Mouse (Mus musculus): ENCODE measurements around the gene Lrrc8d.

Lrrc8d gene

GRCm38 (mm10) chr5:105721267-105721666, 21.5 kb downstream of the Lrrc8d start:
- DNase-seq: no peak

DNA sequence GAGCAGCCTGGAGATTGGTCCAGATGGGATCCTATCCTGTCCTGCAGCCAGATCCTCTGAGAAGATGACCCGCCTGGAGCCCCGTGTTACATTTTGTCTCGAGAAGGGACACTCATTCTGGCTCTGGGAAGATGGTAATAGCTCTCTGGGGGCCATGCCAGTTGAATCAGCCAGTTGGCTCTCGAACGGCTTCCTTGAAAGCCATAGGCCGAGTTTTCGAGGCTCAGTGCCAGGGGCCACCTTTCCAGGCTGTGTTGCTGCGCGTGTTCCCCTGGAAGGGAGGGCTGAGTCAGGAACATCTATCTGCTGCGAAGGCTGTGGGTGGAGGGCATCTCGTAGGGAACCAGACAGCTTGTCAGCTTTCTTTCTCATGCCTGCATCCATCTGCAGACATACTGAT, 23.0 kb downstream of the Lrrc8d start:
- DNase-seq: no peak

GRCm38 (mm10) chr5:105730193-105730831, 30.5 kb downstream of the Lrrc8d start:
- no peak for DNase-seq

- no peak for DNase-seq
Measured at GRCm38 (mm10) chr5:105731173-105731626, 31.4 kb downstream of the Lrrc8d start.

DNA sequence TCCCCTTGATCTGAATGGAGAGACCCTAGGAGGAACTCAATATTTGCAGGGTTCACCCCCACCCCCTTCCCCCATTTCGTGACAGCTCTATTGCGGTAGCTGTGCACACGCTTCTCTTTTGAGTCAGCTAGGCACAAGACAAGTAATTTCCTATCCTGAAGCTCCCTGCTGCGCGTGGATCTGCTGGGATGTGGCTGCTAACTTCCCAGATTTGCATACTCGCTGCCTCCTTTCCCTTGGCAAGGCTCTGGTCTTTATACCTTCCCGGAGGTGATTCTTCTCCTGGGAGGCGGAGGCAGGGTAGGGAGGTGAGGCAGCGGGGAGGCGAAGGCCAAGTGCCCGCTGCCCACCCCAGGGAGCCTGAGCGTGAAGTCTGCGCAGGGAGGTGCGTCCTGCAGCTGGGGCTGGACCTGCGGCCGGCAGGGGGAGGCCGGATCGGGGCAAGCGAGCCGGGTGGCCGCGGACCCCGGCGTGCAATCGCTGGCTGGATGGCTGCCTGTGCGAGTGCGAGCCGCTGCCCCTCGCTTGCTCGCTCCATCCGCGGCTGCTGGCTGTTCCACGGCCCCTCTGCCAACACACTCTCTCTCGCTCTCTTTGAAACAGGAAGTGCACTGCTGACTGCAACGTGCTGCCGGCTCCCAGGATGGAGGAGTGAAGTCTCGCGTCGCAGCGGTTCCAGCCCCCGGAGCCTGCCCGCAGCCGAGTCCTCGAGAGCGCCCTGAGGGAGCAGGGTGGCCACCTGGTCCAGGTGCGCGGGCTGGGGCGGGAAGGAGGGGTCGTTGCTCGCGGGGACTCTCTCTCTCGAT, 32.1 kb downstream of the Lrrc8d start:
- DNase-seq: peak; percentile 53

GRCm38 (mm10) chr5:105732433-105732891, 32.7 kb downstream of the Lrrc8d start:
- DNase-seq: peak; percentile 34

- no peak for DNase-seq
Measured at GRCm38 (mm10) chr5:105733226-105733625, 33.5 kb downstream of the Lrrc8d start.

DNA sequence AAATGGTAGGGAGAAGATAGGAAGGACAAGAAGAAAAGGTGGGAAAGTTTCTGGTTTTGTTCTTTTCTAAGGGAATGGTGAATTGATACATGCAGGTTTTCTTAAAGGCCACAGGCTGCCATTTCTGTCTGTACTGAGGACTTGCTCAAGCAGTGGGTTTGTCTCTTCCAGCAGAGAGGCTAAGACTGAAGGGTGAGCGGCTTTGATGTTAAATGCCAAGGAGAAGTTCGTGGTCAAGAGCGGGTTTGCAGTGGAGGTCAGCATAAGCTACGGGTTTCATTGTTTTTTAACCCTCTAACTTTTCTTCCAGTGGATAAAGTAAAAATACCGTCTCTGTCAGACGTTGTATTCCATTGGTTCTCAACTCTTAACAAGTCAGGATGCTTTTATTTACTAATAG, 36.6 kb downstream of the Lrrc8d start:
- no peak for DNase-seq

DNA sequence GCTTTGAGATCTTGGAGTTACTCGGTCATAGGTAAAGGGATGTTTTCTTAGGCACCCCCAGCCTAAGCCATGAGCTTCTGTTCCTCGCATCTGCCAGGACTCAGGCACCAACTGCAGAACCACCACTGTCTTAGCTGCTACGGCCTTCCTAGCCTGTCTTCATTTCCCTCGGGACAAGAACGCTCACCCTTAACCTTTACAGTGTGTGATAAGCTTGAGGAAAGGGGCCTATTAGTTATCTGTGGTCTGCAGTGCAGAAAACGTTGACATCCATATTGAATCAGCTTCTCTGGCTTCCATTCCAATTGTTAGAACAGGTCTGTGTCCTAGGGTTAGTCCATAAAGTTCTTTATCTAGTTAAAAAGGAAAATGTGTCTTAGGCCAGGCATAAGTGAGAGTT, 37.4 kb downstream of the Lrrc8d start:
- no peak for DNase-seq

- DNase-seq: peak; percentile 72
Measured at GRCm38 (mm10) chr5:105740437-105740836, 40.7 kb downstream of the Lrrc8d start.

- no peak for DNase-seq
Measured at GRCm38 (mm10) chr5:105742641-105743040, 42.9 kb downstream of the Lrrc8d start.

DNA sequence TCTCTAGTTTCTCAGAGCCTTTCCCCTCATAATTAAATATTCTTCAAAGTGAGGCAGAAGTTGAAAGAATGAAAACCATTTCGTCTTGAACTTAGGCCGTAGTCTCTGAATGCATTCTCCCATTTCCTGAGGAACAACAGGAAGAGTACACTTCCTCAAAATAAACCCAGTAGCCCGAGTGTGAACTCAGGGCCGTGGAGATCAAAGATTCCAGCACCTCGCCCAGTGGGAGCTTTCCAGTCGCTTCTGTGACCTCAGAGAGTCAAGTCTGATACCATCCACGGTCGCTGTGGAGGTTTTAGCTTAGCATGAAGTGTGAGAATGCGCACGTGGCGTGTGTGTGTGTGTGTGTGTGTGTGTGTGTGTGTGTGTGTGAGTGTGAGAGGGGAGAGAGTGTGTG, 45.6 kb downstream of the Lrrc8d start:
- no peak for DNase-seq

- DNase-seq: no peak
Measured at GRCm38 (mm10) chr5:105745927-105746454, 46.2 kb downstream of the Lrrc8d start.

DNA sequence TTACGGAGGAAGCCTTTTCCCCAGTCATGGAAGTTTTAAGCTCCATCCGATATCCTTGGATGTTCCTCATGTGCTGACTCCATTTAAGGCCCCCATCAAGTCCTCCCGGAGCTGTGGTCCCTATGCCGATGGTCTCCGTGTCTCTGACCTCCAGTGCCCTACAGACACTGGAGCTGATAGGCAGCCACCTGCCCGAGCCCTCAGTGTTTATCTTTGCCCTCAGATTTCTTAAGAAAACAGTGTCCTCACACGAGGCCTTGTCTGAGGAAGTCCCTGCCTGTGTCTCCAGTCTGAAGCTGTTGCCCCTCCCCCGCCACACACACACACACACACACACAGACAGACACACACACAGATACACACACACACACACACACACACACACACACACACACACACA, 55.0 kb downstream of the Lrrc8d start:
- no peak for DNase-seq

GRCm38 (mm10) chr5:105755491-105755890, 55.7 kb downstream of the Lrrc8d start:
- no peak for DNase-seq

GRCm38 (mm10) chr5:105757978-105758377, 58.2 kb downstream of the Lrrc8d start:
- no peak for DNase-seq

DNA sequence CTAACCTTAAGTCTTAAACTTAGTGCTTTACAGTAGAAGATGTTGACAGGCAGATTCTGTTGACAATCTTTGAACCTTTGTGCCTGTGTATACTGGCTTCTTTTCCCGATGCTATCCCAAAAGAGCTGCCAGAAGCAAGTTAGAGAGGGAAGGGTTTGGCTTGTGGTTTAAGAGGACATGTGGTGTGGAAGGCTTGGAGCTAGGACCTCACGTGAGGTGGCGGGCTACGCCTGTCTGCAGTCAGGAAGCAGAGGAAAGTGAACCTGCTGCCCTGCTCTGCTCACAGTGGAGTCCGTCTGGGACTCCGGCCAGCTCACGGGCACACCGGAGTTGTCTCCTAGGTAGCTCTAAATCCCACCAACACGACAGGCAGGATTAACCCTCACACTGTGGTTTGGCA, 59.1 kb downstream of the Lrrc8d start:
- no peak for DNase-seq

- peak; percentile 40 for DNase-seq
Measured at GRCm38 (mm10) chr5:105761848-105762482, 62.2 kb downstream of the Lrrc8d start.

- no peak for DNase-seq
Measured at GRCm38 (mm10) chr5:105764369-105764768, 64.6 kb downstream of the Lrrc8d start.

- no peak for DNase-seq
Measured at GRCm38 (mm10) chr5:105765386-105765785, 65.6 kb downstream of the Lrrc8d start.

DNA sequence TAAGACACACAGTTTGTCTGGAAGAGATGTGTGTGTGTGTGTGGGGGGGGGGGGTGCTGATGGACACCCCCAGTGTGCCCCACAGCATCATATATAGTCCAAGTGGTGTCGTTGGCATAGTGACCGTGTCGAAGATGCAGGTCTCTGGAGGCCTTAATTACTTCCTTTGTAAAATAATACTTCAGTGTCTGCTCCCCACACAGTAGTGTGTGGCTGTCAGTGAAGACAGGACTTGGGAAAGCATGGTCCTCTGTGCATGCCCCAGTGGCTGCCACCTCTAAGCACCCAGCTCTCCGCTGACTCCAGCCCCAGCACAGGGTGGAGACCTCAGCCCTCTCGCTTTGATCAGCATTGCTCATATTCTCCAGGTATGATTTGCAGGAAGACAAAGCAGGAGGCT, 76.6 kb downstream of the Lrrc8d start:
- no peak for DNase-seq

GRCm38 (mm10) chr5:105776978-105777593, 77.3 kb downstream of the Lrrc8d start:
- DNase-seq: no peak

DNA sequence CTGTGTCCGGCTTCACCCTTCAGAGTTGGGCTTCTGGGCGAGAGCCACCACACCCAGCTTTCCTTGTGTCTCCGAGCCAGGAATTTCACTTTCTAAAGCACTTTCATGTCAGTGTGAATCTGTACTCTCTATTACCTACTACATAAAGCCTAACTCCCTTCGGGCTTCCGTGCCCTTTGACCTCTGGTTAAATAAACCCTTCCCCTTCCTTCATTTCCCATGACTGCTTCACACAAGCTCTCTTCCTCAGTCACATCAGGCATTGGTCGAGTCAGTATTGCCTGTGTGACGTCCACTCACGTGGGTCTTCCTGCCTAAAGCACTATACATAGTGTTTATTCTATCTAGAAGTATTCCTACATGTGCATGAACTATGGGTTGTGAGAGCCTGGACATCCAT, 77.9 kb downstream of the Lrrc8d start:
- no peak for DNase-seq
